Mouse (Mus musculus): ENCODE measurements around the gene Dapk1. TPM values are rescaled to one million over a fixed set of nuclear protein-coding genes. Genes with fewer than 3 reads are reported as not detected.

Dapk1 gene
- total and polyA plus RNA-seq, 2 experiments from 2014 or later: 6.1 to 17.3 TPM

DNA sequence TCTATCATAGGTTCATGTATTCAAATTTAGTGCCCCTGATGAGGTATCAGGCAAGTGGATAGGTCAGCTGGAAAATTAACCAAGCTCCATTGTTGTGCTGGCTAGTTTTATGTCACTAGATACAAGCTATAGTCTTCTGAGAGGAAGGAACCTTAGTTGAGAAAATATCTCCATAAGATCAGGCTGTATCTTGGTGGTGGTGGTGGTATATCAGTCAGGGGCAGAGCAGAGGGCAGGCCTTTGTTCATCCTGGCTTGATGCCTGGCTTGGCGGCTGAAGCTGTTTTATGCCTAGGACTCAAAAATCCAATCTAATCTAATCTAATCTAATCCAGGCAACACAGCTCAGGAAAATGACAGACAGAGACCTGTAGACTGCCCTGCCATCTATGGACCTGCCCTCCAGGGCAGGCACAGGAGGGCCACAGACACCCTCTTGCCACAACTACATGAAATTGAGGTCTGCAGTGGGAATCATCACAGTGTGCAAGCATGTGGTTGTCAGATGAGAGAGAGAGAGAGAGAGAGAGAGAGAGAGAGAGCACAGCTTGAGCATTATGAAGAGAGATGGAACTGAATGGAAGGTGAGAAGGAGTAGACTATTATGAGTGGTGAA is 32.7 kb upstream of the Dapk1 start:
- ATAC-seq (ENCODE audit: insufficient read depth, low read depth) (no peak), DNase-seq (ENCODE audit: low spot score) (no peak)
- Histone ChIP-seq H3K4me3 (ENCODE audit: low read depth, low read length) (no peak overlapping the region), H3K4me1 (ENCODE audit: control insufficient read depth, insufficient read depth) (no peaks in the 10 kb centered on the region), H3K27ac (ENCODE audit: low read depth) (no peak overlapping the region), H3K27me3 (ENCODE audit: control insufficient read depth, insufficient read depth, low read length) (no peaks in the 10 kb centered on the region), H3K9me3 (replicated peaks; ENCODE audit: control insufficient read depth, low read length) (peaks cover 7% of the 10 kb centered on the region; the same call in 1 of the 2 replicates), H3K4me2 (ENCODE audit: low read depth, low read length) (no peak overlapping the region), H3K9ac (replicated peaks; ENCODE audit: low read depth, low read length) (no peak overlapping the region), H3K36me3 (replicated peaks; ENCODE audit: control insufficient read depth, insufficient read depth, low read length) (no peaks in the 10 kb centered on the region)
- TF ChIP-seq CTCF (IDR thresholded peaks at IDR 0.05; ENCODE audit: low read depth) (no peak), EP300 (IDR thresholded peaks at IDR 0.05; ENCODE audit: low read depth) (no peak)
- 88% methylated on average over 1 of the region's 1 CpGs for WGBS

DNA sequence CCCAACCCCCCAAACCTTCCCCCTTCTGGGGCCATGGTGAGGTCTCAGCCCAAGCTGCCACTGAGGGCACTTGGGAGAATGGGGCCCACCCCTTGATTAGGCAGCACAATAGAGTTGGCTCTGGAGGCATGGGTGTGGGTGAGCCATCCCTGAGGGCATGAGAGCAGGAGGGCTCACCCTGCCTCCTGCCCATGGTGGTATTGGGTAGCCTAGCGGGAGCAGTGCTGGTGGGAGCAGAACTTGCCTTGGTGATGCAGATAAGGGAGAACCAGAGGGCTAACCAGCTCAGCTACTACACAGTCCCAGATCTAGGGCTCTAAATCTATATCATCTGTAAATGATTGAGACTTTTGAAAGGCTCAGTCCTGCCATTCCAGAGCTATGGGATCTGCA is 32.2 kb upstream of the Dapk1 start:
- no peaks in the 10 kb centered on the region for H3K4me1 ChIP-seq (ENCODE audit: control insufficient read depth, insufficient read depth)
- no peak overlapping the region for H3K27ac ChIP-seq (ENCODE audit: low read depth)
- 94% methylated on average over 1 of the region's 1 CpGs for WGBS
- no peak overlapping the region for H3K4me2 ChIP-seq (ENCODE audit: low read depth, low read length)
- no peak overlapping the region for H3K4me3 ChIP-seq (ENCODE audit: low read depth, low read length)
- TF ChIP-seq CTCF (IDR thresholded peaks at IDR 0.05; ENCODE audit: low read depth) (no peak), EP300 (IDR thresholded peaks at IDR 0.05; ENCODE audit: low read depth) (no peak)
- H3K27me3 ChIP-seq (ENCODE audit: control insufficient read depth, insufficient read depth, low read length): no peaks in the 10 kb centered on the region
- DNase-seq (ENCODE audit: low spot score) (no peak), ATAC-seq (ENCODE audit: insufficient read depth, low read depth) (no peak)
- H3K9ac ChIP-seq (replicated peaks; ENCODE audit: low read depth, low read length): no peak overlapping the region
- H3K36me3 ChIP-seq (replicated peaks; ENCODE audit: control insufficient read depth, insufficient read depth, low read length): no peaks in the 10 kb centered on the region
- H3K9me3 ChIP-seq (replicated peaks; ENCODE audit: control insufficient read depth, low read length): peaks cover 7% of the 10 kb centered on the region; the same call in 1 of the 2 replicates

DNA sequence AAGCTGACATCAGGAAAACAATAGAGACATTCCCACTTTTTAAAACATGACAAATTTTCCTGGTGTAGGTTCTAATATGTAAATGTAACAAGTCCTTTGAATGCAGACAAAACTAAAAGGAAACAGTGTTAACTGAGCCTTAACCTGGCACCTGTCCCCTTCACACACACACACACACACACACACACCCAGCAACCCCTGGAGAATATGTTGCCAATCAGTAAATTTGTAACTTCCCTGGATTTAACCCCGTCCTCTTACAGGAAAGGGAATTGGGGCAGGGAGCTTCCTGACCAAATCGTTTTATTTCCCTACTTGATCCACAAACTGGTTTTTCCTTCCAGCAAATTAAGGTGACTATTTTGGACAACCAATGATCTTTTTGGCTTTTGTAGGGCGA is 28.2 kb upstream of the Dapk1 start:
- Histone ChIP-seq H3K9ac (replicated peaks; ENCODE audit: low read depth, low read length) (no peak overlapping the region), H3K36me3 (replicated peaks; ENCODE audit: control insufficient read depth, insufficient read depth, low read length) (no peaks in the 10 kb centered on the region), H3K27ac (ENCODE audit: low read depth) (no peak overlapping the region), H3K9me3 (replicated peaks; ENCODE audit: control insufficient read depth, low read length) (peaks cover 7% of the 10 kb centered on the region; the same call in 1 of the 2 replicates), H3K4me1 (ENCODE audit: control insufficient read depth, insufficient read depth) (no peaks in the 10 kb centered on the region), H3K4me2 (ENCODE audit: low read depth, low read length) (no peak overlapping the region), H3K27me3 (ENCODE audit: control insufficient read depth, insufficient read depth, low read length) (no peaks in the 10 kb centered on the region), H3K4me3 (ENCODE audit: low read depth, low read length) (no peak overlapping the region)
- ATAC-seq (ENCODE audit: insufficient read depth, low read depth) (no peak), DNase-seq (ENCODE audit: low spot score) (no peak)
- TF ChIP-seq CTCF (IDR thresholded peaks at IDR 0.05; ENCODE audit: low read depth) (no peak), EP300 (IDR thresholded peaks at IDR 0.05; ENCODE audit: low read depth) (no peak)
- 73% methylated on average over 3 of the region's 3 CpGs for WGBS

DNA sequence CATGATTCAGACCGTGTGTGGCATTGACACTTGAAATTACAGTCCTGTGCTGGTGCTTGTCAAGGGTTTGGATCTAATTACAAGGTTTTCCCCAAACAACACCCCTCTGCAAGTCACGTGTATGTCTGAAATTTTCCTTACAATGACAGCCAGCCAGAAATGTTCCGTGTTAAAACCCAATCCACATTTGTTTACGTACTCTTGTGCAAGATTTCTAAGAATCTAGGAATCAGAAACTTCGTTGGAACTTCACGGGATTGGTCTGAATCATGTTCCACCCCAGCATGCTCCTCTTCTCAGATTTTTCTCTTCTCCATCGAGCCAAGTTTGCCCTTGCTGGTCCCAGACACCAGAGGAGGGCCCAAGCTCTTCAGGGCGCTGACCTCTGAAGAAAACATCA is 27.8 kb upstream of the Dapk1 start:
- Histone ChIP-seq H3K9me3 (replicated peaks; ENCODE audit: control insufficient read depth, low read length) (peaks cover 7% of the 10 kb centered on the region; the same call in 1 of the 2 replicates), H3K4me2 (ENCODE audit: low read depth, low read length) (no peak overlapping the region), H3K27me3 (ENCODE audit: control insufficient read depth, insufficient read depth, low read length) (no peaks in the 10 kb centered on the region), H3K4me1 (ENCODE audit: control insufficient read depth, insufficient read depth) (no peaks in the 10 kb centered on the region), H3K27ac (ENCODE audit: low read depth) (no peak overlapping the region), H3K9ac (replicated peaks; ENCODE audit: low read depth, low read length) (no peak overlapping the region), H3K4me3 (ENCODE audit: low read depth, low read length) (no peak overlapping the region), H3K36me3 (replicated peaks; ENCODE audit: control insufficient read depth, insufficient read depth, low read length) (no peaks in the 10 kb centered on the region)
- DNase-seq (ENCODE audit: low spot score) (no peak), ATAC-seq (ENCODE audit: insufficient read depth, low read depth) (no peak)
- 72% methylated on average over 8 of the region's 8 CpGs for WGBS
- TF ChIP-seq CTCF (IDR thresholded peaks at IDR 0.05; ENCODE audit: low read depth) (no peak), EP300 (IDR thresholded peaks at IDR 0.05; ENCODE audit: low read depth) (no peak)

DNA sequence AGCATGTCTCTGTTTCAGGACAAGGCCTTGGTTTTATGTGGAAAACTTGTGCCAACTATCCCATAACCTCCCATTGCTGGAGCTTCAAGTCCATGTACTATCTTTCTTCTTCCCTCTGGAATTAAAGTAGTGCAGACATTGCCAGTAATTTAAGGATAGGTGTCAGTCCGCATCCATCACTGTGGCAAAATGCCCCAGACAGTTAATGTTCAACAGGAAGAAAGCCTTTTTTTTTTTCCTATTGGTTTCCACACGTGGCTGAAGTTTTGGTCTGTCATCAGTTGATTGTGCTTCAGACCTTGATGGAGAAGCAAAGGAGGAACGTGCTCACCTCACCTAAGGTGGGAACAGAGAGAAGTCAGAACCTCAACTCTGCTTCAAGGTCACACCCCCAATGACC is 23.2 kb upstream of the Dapk1 start:
- 69% methylated on average over 3 of the region's 3 CpGs for WGBS
- Histone ChIP-seq H3K27ac (ENCODE audit: low read depth) (no peak overlapping the region), H3K27me3 (ENCODE audit: control insufficient read depth, insufficient read depth, low read length) (no peaks in the 10 kb centered on the region), H3K9me3 (replicated peaks; ENCODE audit: control insufficient read depth, low read length) (no peaks in the 10 kb centered on the region), H3K4me2 (ENCODE audit: low read depth, low read length) (no peak overlapping the region), H3K36me3 (replicated peaks; ENCODE audit: control insufficient read depth, insufficient read depth, low read length) (no peaks in the 10 kb centered on the region), H3K9ac (replicated peaks; ENCODE audit: low read depth, low read length) (no peak overlapping the region), H3K4me1 (ENCODE audit: control insufficient read depth, insufficient read depth) (no peaks in the 10 kb centered on the region), H3K4me3 (ENCODE audit: low read depth, low read length) (no peak overlapping the region)
- DNase-seq (ENCODE audit: low spot score) (no peak), ATAC-seq (ENCODE audit: insufficient read depth, low read depth) (no peak)
- TF ChIP-seq CTCF (IDR thresholded peaks at IDR 0.05; ENCODE audit: low read depth): no peak
- no peak for TF ChIP-seq EP300 (IDR thresholded peaks at IDR 0.05; ENCODE audit: low read depth)

DNA sequence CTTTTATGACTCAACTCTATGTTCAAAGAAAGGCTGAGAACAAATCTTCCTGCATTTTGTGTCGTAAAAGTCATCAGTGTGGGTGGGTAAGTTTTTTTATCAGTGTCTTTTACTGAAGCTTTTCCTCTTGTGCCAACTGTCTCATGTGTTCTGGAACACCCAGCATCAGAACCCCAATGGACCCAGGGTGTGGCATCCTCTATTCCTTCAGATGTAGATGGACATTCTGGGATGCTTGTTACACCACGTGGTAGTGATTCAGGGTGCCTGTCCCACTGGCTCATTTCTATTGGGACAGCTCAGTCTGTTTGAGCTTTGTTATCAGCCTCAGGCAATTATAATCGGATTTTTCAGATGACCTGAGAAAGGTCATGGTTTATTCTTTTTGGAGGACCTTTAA is 6.9 kb upstream of the Dapk1 start:
- H3K27me3 ChIP-seq (ENCODE audit: control insufficient read depth, insufficient read depth, low read length): no peaks in the 10 kb centered on the region
- no peaks in the 10 kb centered on the region for H3K36me3 ChIP-seq (replicated peaks; ENCODE audit: control insufficient read depth, insufficient read depth, low read length)
- H3K4me3 ChIP-seq (ENCODE audit: low read depth, low read length): no peak overlapping the region
- no peak overlapping the region for H3K9ac ChIP-seq (replicated peaks; ENCODE audit: low read depth, low read length)
- H3K9me3 ChIP-seq (replicated peaks; ENCODE audit: control insufficient read depth, low read length): no peaks in the 10 kb centered on the region
- 71% methylated on average over 3 of the region's 3 CpGs for WGBS
- no peak overlapping the region for H3K4me2 ChIP-seq (ENCODE audit: low read depth, low read length)
- no peaks in the 10 kb centered on the region for H3K4me1 ChIP-seq (ENCODE audit: control insufficient read depth, insufficient read depth)
- H3K27ac ChIP-seq (ENCODE audit: low read depth): no peak overlapping the region
- no peak for DNase-seq (ENCODE audit: low spot score)
- no peak for ATAC-seq (ENCODE audit: insufficient read depth, low read depth)
- TF ChIP-seq CTCF (IDR thresholded peaks at IDR 0.05; ENCODE audit: low read depth): no peak
- TF ChIP-seq EP300 (IDR thresholded peaks at IDR 0.05; ENCODE audit: low read depth): no peak

All from heart, postnatal 0 days (tissue).